Mouse (Mus musculus) liver, embryonic 15.5 days (tissue): Measurements from ENCODE around the gene Tmem30a. TPM values are rescaled to one million over a fixed set of nuclear protein-coding genes. Genes with fewer than 3 reads are reported as not detected.

ENCODE experiments used
- ATAC-seq: fragments of 200-750 bp; cut with Nextera tagmentation; 2 replicates; pipeline ENCODE4 v1.8.0; 2017; ENCODE audit warnings: moderate number of reproducible peaks, mild to moderate bottlenecking, moderate library complexity; ENCODE audit not compliant: insufficient read depth
- H3K27ac ChIP-seq: fragments of 300-500 bp; sonication (generic); replicated peaks from 2 replicates; pipeline ENCODE4 v1.5.1; 2015; ENCODE audit warnings: mild to moderate bottlenecking, inconsistent platforms
- H3K27me3 ChIP-seq: fragments of 300-500 bp; sonication (generic); 2 replicates; pipeline ENCODE4 v1.6.1; 2015; ENCODE audit warnings: mild to moderate bottlenecking, inconsistent platforms
- H3K36me3 ChIP-seq: fragments of 300-500 bp; sonication (generic); replicated peaks from 2 replicates; pipeline ENCODE4 v1.6.1; 2015; ENCODE audit warnings: moderate library complexity, mild to moderate bottlenecking, inconsistent platforms
- H3K4me1 ChIP-seq: fragments of 300-500 bp; sonication (generic); replicated peaks from 2 replicates; pipeline ENCODE4 v1.6.1; 2015; ENCODE audit warnings: inconsistent platforms
- H3K4me2 ChIP-seq: fragments of 300-500 bp; sonication (generic); 2 replicates; pipeline ENCODE4 v1.6.1; 2015; ENCODE audit warnings: moderate library complexity, mild to moderate bottlenecking, inconsistent platforms
- H3K4me3 ChIP-seq: fragments of 300-500 bp; sonication (generic); replicated peaks from 2 replicates; pipeline ENCODE4 v1.5.1; 2015; ENCODE audit warnings: mild to moderate bottlenecking, inconsistent platforms
- H3K9ac ChIP-seq: fragments of 300-500 bp; sonication (generic); 2 replicates; pipeline ENCODE4 v1.6.1; 2015; ENCODE audit warnings: moderate library complexity, mild to moderate bottlenecking, inconsistent platforms
- H3K9me3 ChIP-seq: fragments of 300-500 bp; sonication (generic); replicated peaks from 2 replicates; pipeline ENCODE4 v1.6.1; 2016; ENCODE audit warnings: inconsistent platforms
- WGBS: fragments of 180-500 bp; shearing (Covaris S2); methylation state at CpG from one replicate; pipeline ENCODE4 v1.1.7; 2015; ENCODE audit warnings: mixed read lengths; ENCODE audit not compliant: insufficient replicate concordance; 5-methylcytosine and 5-hydroxymethylcytosine counted together
- polyA plus RNA-seq: library from polyadenylated mRNA; unstranded; fragments of >200 nt; fragmentation: Nextera tagmentation; extraction: Ambion mirVana; gene quantifications from 2 replicates; pipeline ENCODE4 v1.2.1, GENCODE M21; 2015

Tmem30a gene
- polyA plus RNA-seq, 1 experiment from 2014 or later: 36.6 TPM

DNA sequence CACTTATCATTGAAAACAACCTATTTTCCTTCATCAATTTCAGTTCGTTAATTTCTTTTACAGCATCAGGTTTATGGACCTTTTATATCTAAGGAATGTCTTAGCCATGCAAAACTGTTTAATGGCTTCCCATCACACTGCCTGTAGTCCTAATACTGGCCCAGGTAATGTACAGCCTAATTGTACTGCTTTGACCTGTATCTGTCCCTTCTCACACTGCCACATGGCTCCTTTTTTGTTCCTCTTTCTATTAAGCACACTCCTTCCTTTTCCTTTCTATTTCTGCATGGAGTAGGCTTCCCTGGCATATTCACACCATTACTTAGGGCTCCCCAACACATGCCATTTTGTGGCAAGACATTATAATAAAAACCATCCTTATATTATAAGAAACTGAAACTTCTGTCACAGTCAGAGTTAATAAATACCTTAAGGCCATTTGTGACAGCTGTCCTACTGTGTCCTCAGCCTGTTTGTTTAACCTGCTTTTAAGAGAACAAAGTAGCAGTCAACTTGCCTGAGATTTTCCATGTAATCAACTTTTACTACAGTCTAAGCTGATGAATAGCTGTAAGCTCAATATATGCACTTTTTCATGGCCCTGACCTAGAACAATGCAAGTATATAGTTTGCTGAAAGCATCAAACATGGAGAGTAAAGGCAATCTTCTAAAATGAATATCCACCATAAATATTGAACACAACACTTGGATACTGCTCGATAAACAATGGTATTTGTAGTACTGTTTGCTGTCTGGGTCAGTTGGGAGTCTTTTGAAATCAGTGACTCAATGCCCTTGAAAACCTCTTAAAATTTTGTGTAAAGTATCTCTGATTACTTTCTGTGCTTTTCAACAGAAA, 8.1 kb downstream of the Tmem30a start:
- Histone ChIP-seq H3K9me3 (no peaks in the 10 kb centered on the region), H3K36me3 (no peaks in the 10 kb centered on the region), H3K27ac (no peak overlapping the region), H3K4me2 (no peak overlapping the region), H3K9ac (no peak overlapping the region), H3K27me3 (no peaks in the 10 kb centered on the region), H3K4me1 (peaks cover 14% of the 10 kb centered on the region), H3K4me3 (no peak overlapping the region)
- WGBS: 72% methylated on average over 2 of the region's 2 CpGs
- ATAC-seq: no peak

DNA sequence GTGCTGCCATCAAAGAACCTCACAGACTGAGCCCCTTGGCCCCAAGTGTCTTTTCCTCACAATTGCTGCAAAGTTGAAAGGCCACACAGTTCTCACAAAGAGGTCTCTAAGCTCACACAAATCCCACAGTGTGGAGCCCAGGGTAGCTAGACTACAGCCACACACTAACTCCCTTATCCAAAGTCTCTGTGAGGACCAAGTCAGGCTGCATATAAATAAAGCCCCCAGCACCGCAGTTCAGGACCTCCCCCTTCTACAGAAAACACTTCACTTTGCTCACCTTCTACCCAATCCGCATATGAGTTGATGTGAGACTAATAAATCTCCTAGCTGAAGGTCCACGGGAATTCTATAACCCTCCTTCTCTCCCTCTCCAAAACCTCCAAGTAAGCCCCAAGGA, 8.9 kb downstream of the Tmem30a start:
- Histone ChIP-seq H3K4me3 (no peak overlapping the region), H3K4me2 (no peak overlapping the region)

DNA sequence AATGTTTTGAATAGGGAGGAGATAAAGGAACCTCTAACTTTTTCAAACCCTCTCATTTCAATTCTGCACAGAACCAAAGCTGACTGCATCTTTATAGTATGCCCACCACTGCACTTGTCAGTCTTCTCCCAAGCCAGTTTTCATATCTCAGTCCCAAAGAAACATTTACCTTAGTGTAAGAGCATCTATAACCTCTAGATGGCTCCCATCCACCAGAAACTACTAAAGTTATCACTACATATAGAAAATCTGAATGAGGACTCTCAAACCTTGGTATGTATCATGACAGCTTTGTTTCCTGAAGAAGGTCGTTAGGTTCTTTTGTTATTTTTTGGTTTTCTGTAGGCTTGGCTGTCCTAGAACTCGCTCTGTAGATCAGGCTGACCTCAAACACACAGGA, 14.0 kb downstream of the Tmem30a start:
- Histone ChIP-seq H3K4me2 (no peak overlapping the region), H3K4me3 (no peak overlapping the region), H3K27me3 (no peaks in the 10 kb centered on the region), H3K9ac (no peak overlapping the region), H3K4me1 (peaks cover 4% of the 10 kb centered on the region; the same call in 1 of the 2 replicates), H3K27ac (no peak overlapping the region), H3K9me3 (no peaks in the 10 kb centered on the region), H3K36me3 (peaks cover 5% of the 10 kb centered on the region; the same call in 1 of the 2 replicates)
- ATAC-seq: no peak
- 52% methylated on average over 2 of the region's 2 CpGs for WGBS

More for the DNA sequence above, 8.9 kb downstream of the Tmem30a start:
- Histone ChIP-seq H3K4me1 (peaks cover 14% of the 10 kb centered on the region), H3K9me3 (no peaks in the 10 kb centered on the region), H3K27ac (no peak overlapping the region), H3K36me3 (no peaks in the 10 kb centered on the region), H3K9ac (no peak overlapping the region), H3K27me3 (no peaks in the 10 kb centered on the region)
- no peak for ATAC-seq
- WGBS: 61% methylated on average over 3 of the region's 3 CpGs

DNA sequence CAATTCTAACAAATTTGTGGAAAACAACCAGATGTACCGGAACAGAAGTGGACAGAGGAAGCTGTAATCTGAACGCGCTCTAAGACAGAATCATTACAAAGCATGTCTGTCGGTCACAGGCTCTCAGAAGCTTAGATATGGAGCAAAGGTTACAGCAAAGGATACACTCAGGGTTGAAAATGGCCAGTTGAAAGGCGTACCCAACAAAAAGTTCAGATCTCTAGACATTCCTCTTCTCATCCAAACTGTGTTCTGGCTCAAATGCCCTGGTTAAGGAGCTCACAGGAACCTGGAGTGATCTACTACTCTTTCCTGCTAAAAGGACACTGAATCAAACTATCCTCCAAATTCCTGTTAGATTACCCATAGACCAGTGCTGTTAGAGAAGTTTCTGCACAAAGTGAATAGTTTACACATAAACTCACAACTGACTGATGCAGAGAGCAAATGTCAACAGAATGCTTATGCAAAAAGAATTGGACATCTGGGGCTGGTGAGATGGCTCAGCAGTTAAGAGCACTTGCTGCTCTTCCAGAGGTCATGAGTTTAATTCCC, 26.2 kb downstream of the Tmem30a start:
- Histone ChIP-seq H3K9ac (no peak overlapping the region), H3K36me3 (peaks cover 7% of the 10 kb centered on the region; the same call in 1 of the 2 replicates), H3K9me3 (no peaks in the 10 kb centered on the region), H3K27me3 (no peaks in the 10 kb centered on the region), H3K4me2 (no peak overlapping the region), H3K27ac (no peak overlapping the region), H3K4me1 (0 out of 2 replicates have a peak, but pooled peaks cover 3% of the 10 kb centered on the region), H3K4me3 (no peak overlapping the region)
- ATAC-seq: no peak
- WGBS: 83% methylated on average over 5 of the region's 5 CpGs

DNA sequence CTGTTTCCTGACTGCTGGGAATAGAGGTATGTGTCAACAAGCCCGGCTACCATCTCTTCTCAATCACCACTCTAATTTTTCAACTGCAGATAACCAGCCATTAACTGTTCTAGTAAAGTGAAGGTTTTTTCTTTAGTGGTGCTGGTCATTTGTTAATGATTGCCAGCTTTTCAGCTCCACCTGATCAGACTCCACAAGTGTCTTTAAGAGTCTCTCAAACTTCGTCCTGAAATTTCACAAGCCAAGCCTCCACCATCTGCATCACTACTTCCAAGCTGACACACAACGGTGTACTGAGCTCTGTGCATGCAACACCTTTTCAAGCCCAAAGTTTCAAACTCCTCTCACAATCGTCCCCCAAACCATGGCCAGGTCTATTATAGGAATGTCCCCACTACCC, 28.0 kb downstream of the Tmem30a start:
- Histone ChIP-seq H3K4me3 (no peak overlapping the region), H3K4me2 (no peak overlapping the region), H3K27me3 (no peaks in the 10 kb centered on the region), H3K27ac (no peak overlapping the region), H3K4me1 (peaks cover 5% of the 10 kb centered on the region), H3K9me3 (no peaks in the 10 kb centered on the region), H3K9ac (no peak overlapping the region), H3K36me3 (no peaks in the 10 kb centered on the region)
- WGBS: 57% methylated on average over 4 of the region's 4 CpGs
- no peak for ATAC-seq

DNA sequence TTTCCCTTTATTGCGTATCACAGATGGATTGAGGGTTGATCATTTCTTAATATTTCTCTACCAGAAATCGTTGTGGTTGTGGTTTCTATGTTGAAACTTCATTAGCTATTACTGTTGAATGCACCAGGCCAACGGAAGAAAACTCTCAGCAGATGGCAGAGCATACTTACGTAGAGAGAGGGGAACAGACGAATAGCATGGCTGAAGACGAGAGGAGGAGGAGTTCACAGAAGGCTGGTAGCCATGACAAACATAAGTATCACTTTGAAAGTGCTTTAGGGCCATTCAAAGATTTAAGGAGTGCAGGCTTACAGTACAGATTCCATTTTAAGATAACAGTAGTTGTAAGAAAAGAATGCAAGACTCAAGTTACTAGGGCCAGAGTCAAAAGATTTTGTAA, 30.8 kb downstream of the Tmem30a start:
- no peaks in the 10 kb centered on the region for H3K9me3 ChIP-seq
- no peak overlapping the region for H3K4me2 ChIP-seq
- no peak overlapping the region for H3K9ac ChIP-seq
- H3K27ac ChIP-seq: no peak overlapping the region
- no peak for ATAC-seq
- H3K27me3 ChIP-seq: no peaks in the 10 kb centered on the region
- WGBS: 66% methylated on average over 6 of the region's 6 CpGs
- peaks cover 8% of the 10 kb centered on the region; the same call in 1 of the 2 replicates for H3K36me3 ChIP-seq
- H3K4me1 ChIP-seq: peaks cover 25% of the 10 kb centered on the region
- H3K4me3 ChIP-seq: no peak overlapping the region

DNA sequence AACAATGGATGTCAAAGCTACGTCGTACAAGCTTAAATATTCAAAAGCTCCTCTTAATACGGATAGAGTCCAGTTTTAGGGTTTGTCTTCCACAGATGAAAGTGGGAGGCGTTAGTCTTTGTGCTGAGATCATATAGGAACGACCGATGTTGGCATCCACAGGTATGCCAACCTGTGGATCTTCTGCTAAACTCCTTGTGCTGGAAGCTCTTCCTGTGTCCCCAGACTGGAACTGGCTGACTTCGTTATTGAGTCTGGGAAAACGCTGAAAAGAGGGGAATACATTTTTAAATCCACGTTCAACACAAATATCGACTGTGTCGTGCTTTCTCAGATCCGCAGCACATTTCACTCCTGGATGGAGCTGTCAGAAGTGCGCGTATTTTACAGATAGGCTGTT, 33.2 kb downstream of the Tmem30a start:
- H3K4me2 ChIP-seq: peak overlapping the region; percentile 84
- no peaks in the 10 kb centered on the region for H3K9me3 ChIP-seq
- peak; percentile 27 for ATAC-seq
- H3K27ac ChIP-seq: peak overlapping the region; percentile 76
- peaks cover 23% of the 10 kb centered on the region for H3K36me3 ChIP-seq
- peak overlapping the region; percentile 93 for H3K4me3 ChIP-seq
- H3K27me3 ChIP-seq: no peaks in the 10 kb centered on the region
- peaks cover 25% of the 10 kb centered on the region for H3K4me1 ChIP-seq
- WGBS: 6% methylated on average over 14 of the region's 14 CpGs
- peak overlapping the region; percentile 85 for H3K9ac ChIP-seq

DNA sequence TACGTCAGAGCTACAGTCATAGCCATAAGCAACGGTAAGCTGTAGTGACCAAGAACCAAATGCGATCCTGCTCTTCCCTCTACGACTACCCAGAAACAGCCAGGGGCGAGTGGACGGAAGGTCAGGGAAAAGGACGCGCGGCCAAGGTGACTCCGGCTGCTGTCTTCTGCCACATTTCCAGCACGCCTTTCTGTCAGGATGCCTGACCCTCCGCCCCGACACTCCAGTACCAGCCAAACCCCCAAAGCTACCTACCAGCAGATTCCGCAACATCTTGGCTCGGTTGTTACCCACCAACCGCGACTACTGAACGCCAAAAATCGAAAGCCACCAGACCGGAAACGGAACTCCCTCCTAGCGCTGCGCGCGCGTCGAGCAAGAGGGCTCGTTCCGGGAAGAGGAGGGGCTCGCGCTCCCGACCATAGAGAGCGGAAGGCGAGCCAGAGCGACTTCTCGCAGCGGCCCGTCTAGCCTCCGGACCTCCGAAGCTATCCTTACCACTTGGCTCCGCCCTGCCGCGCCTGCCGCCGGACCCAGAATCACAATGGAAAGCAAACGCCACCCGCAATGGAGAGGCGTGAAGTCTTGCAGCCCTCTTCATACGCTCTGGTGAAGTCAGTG, 33.8 kb downstream of the Tmem30a start, which contains the start of gene Cox7a2:
Gene Cox7a2 (minus strand): TSS at position 494 of the 621 bp plus-strand sequence.
- Histone ChIP-seq H3K4me2 (peak within 1 kb of the TSS; percentile 84), H3K9me3 (no peaks in the 10 kb centered on the region), H3K4me3 (peak within 1 kb of the TSS; percentile 93), H3K27me3 (no peaks in the 10 kb centered on the region), H3K27ac (peak within 1 kb of the TSS; percentile 87), H3K36me3 (peaks cover 26% of the 10 kb centered on the region), H3K9ac (peak within 1 kb of the TSS; percentile 85), H3K4me1 (peaks cover 22% of the 10 kb centered on the region)
- peak; percentile 100 for ATAC-seq
- WGBS: under 1% methylated on average over 49 of the region's 49 CpGs

DNA sequence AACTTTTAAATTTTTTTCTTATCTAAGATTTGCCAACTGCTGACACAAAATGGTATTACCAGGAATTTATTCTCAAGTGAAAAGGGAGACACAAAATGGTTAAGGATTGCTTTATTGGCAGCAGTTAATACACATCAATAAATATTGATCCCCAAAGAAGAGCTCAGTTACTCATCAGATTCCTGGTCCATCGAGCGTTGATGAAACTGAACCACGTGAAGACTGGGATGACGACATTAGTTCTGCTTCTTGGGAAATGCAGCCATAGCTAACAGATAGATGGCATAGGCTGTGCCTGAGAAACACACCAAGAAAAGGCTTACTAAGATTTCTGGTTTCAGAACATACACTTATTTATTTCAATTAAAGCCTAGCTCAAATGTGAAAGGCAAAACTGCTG, 38.0 kb downstream of the Tmem30a start:
- H3K4me3 ChIP-seq: no peak overlapping the region
- peaks cover 20% of the 10 kb centered on the region for H3K4me1 ChIP-seq
- no peak overlapping the region for H3K4me2 ChIP-seq
- no peaks in the 10 kb centered on the region for H3K9me3 ChIP-seq
- peaks cover 50% of the 10 kb centered on the region for H3K36me3 ChIP-seq
- no peak for ATAC-seq
- H3K9ac ChIP-seq: no peak overlapping the region
- H3K27ac ChIP-seq: no peak overlapping the region
- WGBS: 88% methylated on average over 4 of the region's 4 CpGs
- H3K27me3 ChIP-seq: no peaks in the 10 kb centered on the region

DNA sequence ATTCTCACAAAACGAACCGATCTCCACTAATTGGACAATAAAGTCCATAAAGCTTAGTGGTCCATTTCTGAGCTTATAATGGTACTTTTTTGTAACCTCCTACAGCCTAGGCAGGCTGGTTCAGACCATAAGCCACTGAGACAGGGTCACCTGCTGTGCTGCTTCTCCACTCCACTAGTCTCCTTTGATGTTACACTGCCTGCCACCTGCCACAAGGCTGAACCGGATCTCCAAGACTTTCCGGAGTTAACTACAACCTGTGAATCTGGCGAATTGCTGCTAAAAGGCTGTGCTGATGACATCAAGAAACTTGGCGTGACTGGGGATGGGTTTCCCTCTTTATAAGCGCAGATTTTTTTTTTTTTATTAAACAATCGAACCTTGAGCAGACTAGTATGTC, 41.5 kb downstream of the Tmem30a start:
- 66% methylated on average over 8 of the region's 8 CpGs for WGBS
- Histone ChIP-seq H3K27me3 (no peaks in the 10 kb centered on the region), H3K4me1 (no peaks in the 10 kb centered on the region), H3K36me3 (peaks cover 37% of the 10 kb centered on the region), H3K9ac (no peak overlapping the region), H3K4me2 (no peak overlapping the region), H3K9me3 (no peaks in the 10 kb centered on the region), H3K4me3 (no peak overlapping the region), H3K27ac (no peak overlapping the region)
- ATAC-seq: no peak

DNA sequence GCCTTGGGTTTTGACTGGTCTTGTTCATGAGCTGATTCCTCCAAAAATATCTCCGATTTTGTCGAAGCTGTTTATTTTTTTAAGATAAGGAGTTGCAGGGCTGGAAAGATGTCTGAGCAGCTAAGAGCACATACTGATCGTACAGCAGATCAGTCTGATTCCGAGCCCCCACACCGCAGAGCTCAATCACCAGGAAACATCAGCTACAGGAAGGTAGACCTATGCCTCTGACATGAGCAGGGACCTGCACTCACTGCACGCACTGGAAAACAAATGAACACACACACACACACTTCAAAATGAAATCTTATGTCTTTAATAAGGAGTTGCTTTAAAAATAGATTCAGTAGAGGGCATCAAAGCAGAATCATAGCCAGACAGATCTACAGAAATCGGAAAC, 42.6 kb downstream of the Tmem30a start:
- H3K9ac ChIP-seq: no peak overlapping the region
- no peak overlapping the region for H3K27ac ChIP-seq
- no peaks in the 10 kb centered on the region for H3K9me3 ChIP-seq
- no peak for ATAC-seq
- H3K36me3 ChIP-seq: peaks cover 32% of the 10 kb centered on the region
- H3K27me3 ChIP-seq: no peaks in the 10 kb centered on the region
- no peak overlapping the region for H3K4me3 ChIP-seq
- H3K4me2 ChIP-seq: no peak overlapping the region
- WGBS: 48% methylated on average over 7 of the region's 7 CpGs
- H3K4me1 ChIP-seq: no peaks in the 10 kb centered on the region
